Mouse (Mus musculus): ENCODE data around the gene Ccr1.

DNA sequence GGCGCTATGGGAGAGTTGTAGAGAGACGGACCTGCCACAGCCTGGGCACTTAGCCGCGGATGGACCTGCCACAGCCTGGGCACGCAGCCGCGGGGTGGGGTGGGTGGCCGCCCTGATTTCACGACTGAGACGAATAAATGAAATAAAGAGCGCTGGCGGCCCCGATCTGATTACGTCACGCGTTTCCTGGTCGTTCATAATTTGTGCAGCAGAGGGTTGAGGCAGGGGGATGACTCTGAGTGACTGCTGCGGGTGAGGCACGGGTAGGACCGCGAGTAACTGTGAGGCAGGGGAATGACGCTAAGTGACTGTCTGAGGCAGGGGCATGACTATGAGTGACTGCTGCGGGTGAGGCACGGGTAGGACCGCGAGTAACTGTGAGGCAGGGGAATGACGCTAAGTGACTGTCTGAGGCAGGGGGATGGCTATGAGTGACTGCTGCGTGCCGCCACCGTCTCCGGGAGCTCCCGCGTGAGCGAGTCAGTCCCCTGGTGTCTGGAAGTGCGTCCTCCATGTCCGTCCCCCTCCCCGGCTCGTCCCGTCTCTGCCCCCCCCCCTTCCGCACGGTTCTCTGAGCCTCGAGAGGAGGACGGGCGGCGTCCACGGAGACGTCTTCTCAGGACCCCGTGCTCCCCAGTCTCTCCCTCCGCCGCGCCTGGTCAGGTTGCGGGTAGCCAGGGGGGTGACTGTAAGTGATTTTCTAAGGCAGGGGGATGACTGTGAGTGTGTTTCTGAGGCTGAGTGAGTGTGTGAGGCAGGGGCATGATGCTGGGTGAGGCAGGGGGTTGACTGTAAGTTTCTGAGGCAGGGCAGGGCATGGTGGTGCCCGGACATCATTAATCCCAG lies 45.1 kb downstream of the Ccr1 start:
- TF ChIP-seq CTCF (IDR thresholded peaks at IDR 0.05; ENCODE audit: low read depth) (no peak), EP300 (IDR thresholded peaks at IDR 0.05; ENCODE audit: low read depth) (no peak)

Data from liver, embryonic 14.5 days (tissue).